Mouse (Mus musculus) lung, embryonic 16.5 days (tissue): ENCODE results near the gene Zfp354a. TPM values are rescaled to one million over a fixed set of nuclear protein-coding genes. Genes with fewer than 3 reads are reported as not detected.

Experiments used
- ATAC-seq: fragments of 200-750 bp; cut with Nextera tagmentation; 2 replicates; pipeline ENCODE4 v1.8.0; 2017; ENCODE audit warnings: low read depth, mild to moderate bottlenecking, moderate library complexity
- H3K27ac ChIP-seq: fragments of 300-500 bp; sonication (generic); 2 replicates; pipeline ENCODE4 v1.5.1; 2014; ENCODE audit warnings: mild to moderate bottlenecking, control low read depth, low read length
- H3K27me3 ChIP-seq: fragments of 300-500 bp; sonication (generic); 2 replicates; pipeline ENCODE4 v1.6.1; 2014; ENCODE audit warnings: low read depth, low read length, mixed read lengths; ENCODE audit not compliant: control insufficient read depth, insufficient read depth
- H3K36me3 ChIP-seq: fragments of 300-500 bp; sonication (generic); 2 replicates; pipeline ENCODE4 v1.6.1; 2014; ENCODE audit warnings: low read length; ENCODE audit not compliant: control insufficient read depth, insufficient read depth
- H3K4me1 ChIP-seq: fragments of 300-500 bp; sonication (generic); replicated peaks from 2 replicates; pipeline ENCODE4 v1.6.1; 2014; ENCODE audit warnings: low read length, mixed read lengths; ENCODE audit not compliant: control insufficient read depth, insufficient read depth
- H3K4me2 ChIP-seq: fragments of 300-500 bp; sonication (generic); 2 replicates; pipeline ENCODE4 v1.6.1; 2014; ENCODE audit warnings: low read depth, low read length, control low read depth
- H3K4me3 ChIP-seq: fragments of 300-500 bp; sonication (generic); 2 replicates; pipeline ENCODE4 v1.5.1; 2014; ENCODE audit warnings: mild to moderate bottlenecking, low read length, control low read depth
- H3K9ac ChIP-seq: fragments of 300-500 bp; sonication (generic); 2 replicates; pipeline ENCODE4 v1.6.1; 2014; ENCODE audit warnings: low read length, control low read depth
- H3K9me3 ChIP-seq: fragments of 300-500 bp; sonication (generic); 2 replicates; pipeline ENCODE4 v1.6.1; 2016; ENCODE audit warnings: low read length; ENCODE audit not compliant: control insufficient read depth
- WGBS: fragments of 180-500 bp; shearing (Covaris S2); extraction: QIAGEN DNeasy Blood & Tissue Kit; methylation state at CpG from one replicate; pipeline ENCODE4 v1.1.7; 2014; 5-methylcytosine and 5-hydroxymethylcytosine counted together
- polyA plus RNA-seq: library from polyadenylated mRNA; unstranded; fragments of >200 nt; fragmentation: Nextera tagmentation; extraction: Ambion mirVana; gene quantifications from 2 replicates; pipeline ENCODE4 v1.2.1, GENCODE M21; 2015

Zfp354a gene
- polyA plus RNA-seq, 1 experiment from 2014 or later: 8.7 TPM

DNA sequence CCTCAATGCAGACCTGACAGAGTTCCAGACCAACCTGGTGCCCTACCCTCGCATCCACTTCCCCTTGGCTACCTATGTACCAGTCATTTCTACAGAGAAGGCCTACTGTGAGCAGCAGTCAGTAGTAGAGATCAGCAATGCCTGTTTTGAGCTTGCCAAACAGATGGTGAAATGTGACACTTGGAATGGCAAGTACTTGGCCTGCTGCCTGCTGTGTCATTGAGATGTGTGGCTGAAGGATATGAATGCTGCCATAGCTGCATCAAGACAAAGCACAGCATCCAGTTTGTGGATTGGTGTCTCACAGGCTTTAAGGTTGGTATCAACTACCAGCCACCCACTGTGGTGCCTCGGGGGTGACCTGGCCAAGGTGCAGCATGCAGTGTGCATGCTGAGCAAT lies 48.2 kb downstream of the Zfp354a start:
- H3K27ac ChIP-seq: no peak overlapping the region
- H3K4me1 ChIP-seq: no peaks in the 10 kb centered on the region
- no peak for ATAC-seq
- H3K36me3 ChIP-seq: no peaks in the 10 kb centered on the region
- 61% methylated on average over 2 of the region's 2 CpGs for WGBS
- no peak overlapping the region for H3K4me3 ChIP-seq
- no peaks in the 10 kb centered on the region for H3K9me3 ChIP-seq
- H3K9ac ChIP-seq: no peak overlapping the region
- no peaks in the 10 kb centered on the region for H3K27me3 ChIP-seq
- H3K4me2 ChIP-seq: no peak overlapping the region

DNA sequence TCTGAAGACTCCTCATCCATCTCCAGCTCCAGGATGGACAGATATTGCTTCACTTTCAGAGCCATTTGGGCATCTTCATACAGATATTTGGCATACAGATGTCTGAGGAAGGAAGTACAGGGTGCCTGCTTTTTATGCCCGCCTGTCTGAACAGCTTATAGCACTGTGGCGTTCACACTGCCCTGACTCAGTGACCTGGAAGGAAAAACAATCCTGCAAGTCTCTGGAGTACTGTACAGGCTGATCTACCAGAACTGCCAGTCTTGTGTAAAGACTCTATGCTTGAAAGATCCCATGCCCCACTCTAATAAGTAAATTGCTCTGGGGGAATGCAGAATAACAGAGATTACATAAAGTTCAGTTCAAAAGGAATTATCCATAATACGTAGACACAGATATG lies 51.6 kb downstream of the Zfp354a start:
- WGBS: 61% methylated on average over 3 of the region's 3 CpGs
- Histone ChIP-seq H3K4me2 (no peak overlapping the region), H3K9ac (no peak overlapping the region), H3K9me3 (no peaks in the 10 kb centered on the region), H3K4me1 (no peaks in the 10 kb centered on the region), H3K27ac (no peak overlapping the region), H3K36me3 (no peaks in the 10 kb centered on the region), H3K4me3 (no peak overlapping the region), H3K27me3 (no peaks in the 10 kb centered on the region)
- ATAC-seq: no peak

Other genes starting within 250 kb of the Zfp354a start
- gene Zfp354c, start 231.5 kb upstream of the Zfp354a start, polyA plus RNA-seq: 19.3 and 24.7 TPM in 2 replicates
- gene Zfp879, start 217.7 kb upstream of the Zfp354a start, polyA plus RNA-seq: 0.45 and 0.63 TPM in 2 replicates
- gene Grm6, start 208.6 kb upstream of the Zfp354a start, polyA plus RNA-seq: not detected in 2 replicates
- 7.3 and 8.3 TPM in 2 replicates for gene Zfp454, start 171.6 kb upstream of the Zfp354a start, polyA plus RNA-seq
- gene Zfp2, start 143.1 kb upstream of the Zfp354a start, polyA plus RNA-seq: 11.1 and 11.4 TPM in 2 replicates
- 1.9 and 2.0 TPM in 2 replicates for gene Zfp354b, start 127.6 kb upstream of the Zfp354a start, polyA plus RNA-seq
- gene 4933414I15Rik, start 115.5 kb upstream of the Zfp354a start, polyA plus RNA-seq: not detected in 2 replicates
- gene Prop1, start 105.5 kb upstream of the Zfp354a start, polyA plus RNA-seq: not detected in 2 replicates
- not detected in 2 replicates for gene Olfr1378, start 92.7 kb upstream of the Zfp354a start, polyA plus RNA-seq
- gene Olfr1377, start 77.3 kb upstream of the Zfp354a start, polyA plus RNA-seq: not detected in 2 replicates
- gene Olfr51, start 55.7 kb upstream of the Zfp354a start, polyA plus RNA-seq: not detected in 2 replicates
- not detected in 2 replicates for gene Olfr54, start 45.0 kb upstream of the Zfp354a start, polyA plus RNA-seq
- gene Olfr1375, start 11.1 kb upstream of the Zfp354a start, polyA plus RNA-seq: not detected in 2 replicates
- not detected in 2 replicates for gene Gm12569, start 161.2 kb downstream of the Zfp354a start, polyA plus RNA-seq
- gene Clk4, start 202.5 kb downstream of the Zfp354a start, polyA plus RNA-seq: 114 and 121 TPM in 2 replicates
- gene BC049762, start 203.8 kb downstream of the Zfp354a start, polyA plus RNA-seq: 0.25 and 0.62 TPM in 2 replicates
- 9.7 and 10.4 TPM in 2 replicates for gene Col23a1, start 230.7 kb downstream of the Zfp354a start, polyA plus RNA-seq